Mouse (Mus musculus): ENCODE results near the gene Abhd5. TPM values are rescaled to one million over a fixed set of nuclear protein-coding genes. Genes with fewer than 3 reads are reported as not detected.

Abhd5 gene
- polyA plus RNA-seq, 1 experiment from 2014 or later, result 20.9 TPM

DNA sequence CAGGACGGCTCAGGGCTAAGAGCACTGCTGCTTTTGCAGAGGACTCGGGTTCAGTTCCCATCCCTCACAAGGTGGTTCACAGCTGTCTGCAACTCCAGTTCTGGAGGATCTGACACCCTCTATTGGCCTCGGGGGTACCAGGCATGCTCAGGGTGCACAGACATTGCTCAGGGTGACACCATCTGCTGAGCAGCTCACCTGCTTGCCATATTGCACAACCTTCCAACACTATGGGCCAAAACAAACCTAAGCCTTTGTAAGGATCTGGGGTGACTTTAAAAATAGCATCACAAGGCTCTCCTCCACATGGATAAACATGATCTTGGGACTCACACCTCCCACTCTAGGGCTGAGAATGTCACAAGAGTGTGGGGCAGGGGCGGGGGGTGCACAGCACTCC, 30.8 kb upstream of the Abhd5 start:
- Histone ChIP-seq H3K36me3 (no peaks in the 10 kb centered on the region), H3K9me3 (replicated peaks) (no peaks in the 10 kb centered on the region), H3K27me3 (no peaks in the 10 kb centered on the region), H3K9ac (no peak overlapping the region), H3K4me1 (no peaks in the 10 kb centered on the region), H3K4me2 (no peak overlapping the region), H3K4me3 (replicated peaks) (no peak overlapping the region), H3K27ac (no peak overlapping the region)
- ATAC-seq (replicated peaks; ENCODE audit: low FRiP score), result no peak
- WGBS, result 91% methylated on average over 4 of the region's 4 CpGs

DNA sequence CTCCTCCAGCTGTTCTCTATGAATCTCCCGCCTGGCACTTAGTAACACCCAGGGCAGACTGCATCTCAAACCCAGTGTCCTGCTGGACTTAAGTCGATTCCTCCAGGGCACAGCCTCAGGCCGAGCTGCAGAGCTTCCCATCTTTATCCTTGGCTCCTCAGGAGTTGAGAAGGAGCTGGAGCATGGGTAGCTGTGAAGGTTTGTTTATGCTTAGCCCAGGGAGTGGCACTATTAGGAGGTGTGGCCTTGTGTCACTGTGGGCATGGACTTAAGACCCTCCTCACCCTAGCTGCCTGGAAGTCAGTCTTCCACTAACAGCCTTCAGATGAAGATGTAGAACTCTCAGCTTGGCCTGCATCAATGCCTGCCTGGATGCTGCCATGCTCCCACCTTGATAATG, 29.1 kb upstream of the Abhd5 start:
- no peaks in the 10 kb centered on the region for H3K36me3 ChIP-seq
- WGBS, result 73% methylated on average over 3 of the region's 3 CpGs
- H3K4me3 ChIP-seq (replicated peaks), result no peak overlapping the region
- H3K9ac ChIP-seq, result no peak overlapping the region
- no peaks in the 10 kb centered on the region for H3K4me1 ChIP-seq
- H3K4me2 ChIP-seq, result no peak overlapping the region
- H3K9me3 ChIP-seq (replicated peaks), result no peaks in the 10 kb centered on the region
- ATAC-seq (replicated peaks; ENCODE audit: low FRiP score), result no peak
- H3K27me3 ChIP-seq, result no peaks in the 10 kb centered on the region
- no peak overlapping the region for H3K27ac ChIP-seq

DNA sequence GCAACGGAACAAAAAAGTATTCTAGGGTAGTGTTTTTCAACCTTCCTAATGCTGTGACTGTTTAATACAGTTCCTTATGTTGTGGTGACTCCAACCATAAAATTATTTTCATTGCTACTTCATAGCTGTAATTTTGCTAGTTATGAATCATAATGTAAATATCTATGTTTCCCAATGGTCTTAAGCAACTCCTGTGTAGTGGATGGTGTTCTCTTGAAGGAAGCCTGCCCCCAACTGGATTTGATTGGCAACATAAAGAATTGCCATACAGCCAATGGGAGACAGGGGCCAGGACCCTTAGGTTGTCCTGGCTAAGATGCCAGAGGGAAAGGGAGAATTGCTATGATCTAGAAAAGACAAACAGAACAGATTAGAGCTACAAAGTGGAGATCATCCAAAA, 25.4 kb upstream of the Abhd5 start:
- ATAC-seq (replicated peaks; ENCODE audit: low FRiP score), result no peak
- 92% methylated on average over 1 of the region's 1 CpGs for WGBS
- H3K9ac ChIP-seq, result no peak overlapping the region

DNA sequence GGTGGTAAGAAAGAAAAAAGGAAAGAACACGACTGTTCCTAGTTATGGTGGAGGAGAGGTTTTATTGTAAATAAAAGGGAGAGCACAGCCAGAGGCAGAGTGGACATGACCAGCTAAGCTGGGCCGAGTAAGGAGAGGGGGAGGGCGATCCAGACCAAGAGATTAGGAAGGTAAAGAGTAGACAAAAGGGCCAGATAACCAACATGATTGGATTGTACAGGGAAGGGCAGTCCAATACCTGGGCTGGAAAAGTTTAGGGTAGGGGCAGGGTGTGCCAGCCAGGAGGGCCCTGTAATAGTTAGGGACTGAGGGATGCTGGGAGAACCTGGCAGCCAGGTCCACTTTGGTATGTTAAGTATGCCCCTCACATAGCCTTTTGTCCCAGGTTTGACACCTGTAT, 23.2 kb upstream of the Abhd5 start:
- no peaks in the 10 kb centered on the region for H3K36me3 ChIP-seq
- H3K9me3 ChIP-seq (replicated peaks), result no peaks in the 10 kb centered on the region
- no peak overlapping the region for H3K4me2 ChIP-seq
- 72% methylated on average over 3 of the region's 3 CpGs for WGBS
- H3K4me3 ChIP-seq (replicated peaks), result no peak overlapping the region
- ATAC-seq (replicated peaks; ENCODE audit: low FRiP score), result no peak
- H3K9ac ChIP-seq, result no peak overlapping the region
- no peaks in the 10 kb centered on the region for H3K4me1 ChIP-seq
- no peak overlapping the region for H3K27ac ChIP-seq
- H3K27me3 ChIP-seq, result no peaks in the 10 kb centered on the region

More for the DNA sequence above, 25.4 kb upstream of the Abhd5 start:
- no peak overlapping the region for H3K4me2 ChIP-seq
- H3K27ac ChIP-seq, result no peak overlapping the region
- H3K4me1 ChIP-seq, result no peaks in the 10 kb centered on the region
- no peaks in the 10 kb centered on the region for H3K27me3 ChIP-seq
- no peaks in the 10 kb centered on the region for H3K36me3 ChIP-seq
- H3K9me3 ChIP-seq (replicated peaks), result no peaks in the 10 kb centered on the region
- no peak overlapping the region for H3K4me3 ChIP-seq (replicated peaks)

DNA sequence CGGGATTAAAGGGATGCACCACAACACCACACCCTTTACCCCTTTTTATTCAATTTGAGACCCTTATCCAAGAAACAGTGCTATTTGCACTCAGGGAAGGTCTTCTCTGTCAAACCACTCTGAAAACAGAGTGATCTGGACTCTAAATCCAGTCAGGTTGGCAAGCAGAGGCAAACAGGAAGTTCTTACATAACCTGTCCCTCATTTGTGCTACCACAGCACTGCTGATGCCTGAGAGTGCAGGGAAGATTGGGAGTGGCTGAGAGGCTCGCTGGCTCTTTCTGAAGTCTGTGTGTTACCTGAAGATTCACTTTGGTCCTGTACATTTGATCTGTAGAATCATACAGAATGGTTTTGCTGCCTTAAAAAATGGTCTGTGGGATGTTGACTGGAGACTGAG, 14.7 kb upstream of the Abhd5 start:
- Histone ChIP-seq H3K9me3 (replicated peaks) (no peaks in the 10 kb centered on the region), H3K27me3 (no peaks in the 10 kb centered on the region), H3K9ac (no peak overlapping the region), H3K4me2 (no peak overlapping the region), H3K27ac (no peak overlapping the region), H3K4me1 (no peaks in the 10 kb centered on the region), H3K36me3 (no peaks in the 10 kb centered on the region), H3K4me3 (replicated peaks) (no peak overlapping the region)
- 68% methylated on average over 2 of the region's 2 CpGs for WGBS
- ATAC-seq (replicated peaks; ENCODE audit: low FRiP score), result no peak

DNA sequence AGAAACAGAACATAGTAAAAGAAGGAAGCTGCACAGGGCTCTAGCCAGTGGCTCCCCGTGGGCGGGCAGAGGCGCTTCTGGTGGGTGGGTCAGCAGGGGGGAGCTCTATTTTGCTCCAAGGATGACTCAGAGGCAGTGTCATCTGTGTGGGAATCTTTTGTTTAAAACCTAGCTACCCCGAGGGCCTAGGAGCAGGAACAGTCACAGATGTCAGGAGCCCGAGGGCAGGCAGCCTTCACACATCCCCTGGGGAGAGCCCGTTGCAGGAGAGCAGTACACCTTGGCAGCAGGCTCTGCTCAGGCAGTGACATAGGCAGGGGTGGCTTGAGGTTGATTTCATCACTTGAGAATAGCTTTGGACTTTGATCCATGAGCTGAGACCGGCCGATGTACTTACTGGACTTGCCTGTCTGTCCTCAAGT, 13.9 kb upstream of the Abhd5 start:
- no peak overlapping the region for H3K27ac ChIP-seq
- 48% methylated on average over 8 of the region's 8 CpGs for WGBS
- no peak overlapping the region for H3K4me3 ChIP-seq (replicated peaks)
- no peak for ATAC-seq (replicated peaks; ENCODE audit: low FRiP score)
- H3K4me1 ChIP-seq, result no peaks in the 10 kb centered on the region
- no peaks in the 10 kb centered on the region for H3K9me3 ChIP-seq (replicated peaks)
- no peak overlapping the region for H3K9ac ChIP-seq
- H3K4me2 ChIP-seq, result no peak overlapping the region
- H3K27me3 ChIP-seq, result no peaks in the 10 kb centered on the region
- H3K36me3 ChIP-seq, result no peaks in the 10 kb centered on the region

DNA sequence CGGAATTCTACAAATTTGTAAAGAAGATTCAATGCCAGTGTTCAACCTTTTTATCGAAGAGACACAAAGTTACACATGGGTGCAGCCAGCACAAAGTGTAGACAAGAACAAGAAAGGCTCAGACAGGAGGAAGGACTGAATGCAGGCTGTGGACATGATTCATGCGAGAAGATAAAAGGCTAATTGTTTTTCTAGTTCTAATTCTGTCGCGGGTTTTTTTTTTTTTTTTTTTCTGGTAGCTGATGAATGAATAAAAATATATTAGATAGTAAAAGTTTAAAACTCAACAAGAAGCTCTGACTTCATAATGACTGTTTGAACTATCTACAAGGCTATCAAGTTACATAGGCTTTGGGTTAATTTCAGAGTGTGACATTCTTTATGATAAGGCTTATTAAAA, 11.4 kb upstream of the Abhd5 start:
- Histone ChIP-seq H3K27ac (no peak overlapping the region), H3K9me3 (replicated peaks) (no peaks in the 10 kb centered on the region), H3K36me3 (no peaks in the 10 kb centered on the region), H3K4me2 (no peak overlapping the region), H3K4me1 (no peaks in the 10 kb centered on the region), H3K27me3 (no peaks in the 10 kb centered on the region), H3K9ac (no peak overlapping the region), H3K4me3 (replicated peaks) (no peak overlapping the region)
- 50% methylated on average over 5 of the region's 5 CpGs for WGBS
- ATAC-seq (replicated peaks; ENCODE audit: low FRiP score), result no peak

DNA sequence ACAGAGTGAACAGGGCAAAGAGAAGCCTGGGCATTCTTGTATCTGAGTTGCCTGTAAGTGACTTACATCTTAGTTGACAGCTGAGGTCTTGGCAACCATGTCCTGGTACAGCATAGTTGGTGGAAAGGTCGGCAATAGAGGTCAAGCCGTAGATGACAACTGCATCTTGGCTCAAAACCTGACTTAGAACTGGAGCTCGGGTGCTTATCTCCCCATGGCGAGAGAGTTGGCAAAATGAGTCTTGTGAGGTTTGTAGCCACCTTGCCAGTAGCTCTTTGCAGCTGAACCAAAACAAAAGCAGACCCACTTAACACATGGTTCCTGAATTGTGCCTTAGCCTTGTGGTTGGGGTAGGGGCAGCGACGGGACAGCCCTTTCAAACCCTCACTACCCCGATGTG, 8.0 kb upstream of the Abhd5 start:
- H3K36me3 ChIP-seq, result no peaks in the 10 kb centered on the region
- no peak overlapping the region for H3K9ac ChIP-seq
- H3K27ac ChIP-seq, result no peak overlapping the region
- no peak overlapping the region for H3K4me3 ChIP-seq (replicated peaks)
- no peak for ATAC-seq (replicated peaks; ENCODE audit: low FRiP score)
- no peaks in the 10 kb centered on the region for H3K27me3 ChIP-seq
- H3K4me1 ChIP-seq, result no peaks in the 10 kb centered on the region
- WGBS, result 84% methylated on average over 7 of the region's 7 CpGs
- H3K4me2 ChIP-seq, result no peak overlapping the region
- no peaks in the 10 kb centered on the region for H3K9me3 ChIP-seq (replicated peaks)

DNA sequence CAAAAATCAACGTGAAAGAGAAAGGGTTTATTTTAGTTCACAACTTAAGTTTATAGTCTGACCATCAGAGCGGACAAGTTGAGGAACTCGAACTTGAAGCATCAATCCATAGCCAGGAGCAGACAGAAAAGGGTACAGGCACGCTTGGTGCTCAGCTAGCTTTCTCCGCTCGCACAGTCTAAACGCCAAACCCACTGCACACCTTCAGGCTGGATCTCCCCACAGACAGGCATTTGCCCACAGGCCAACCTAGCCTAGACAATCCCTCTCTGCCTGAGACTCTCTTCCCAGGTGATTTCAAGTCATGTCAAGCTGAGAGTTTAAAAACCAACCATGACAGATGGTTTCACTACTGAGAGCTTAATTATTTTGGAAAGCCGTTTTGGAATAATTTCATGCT, 6.8 kb upstream of the Abhd5 start:
- ATAC-seq (replicated peaks; ENCODE audit: low FRiP score), result no peak
- Histone ChIP-seq H3K4me1 (no peaks in the 10 kb centered on the region), H3K9ac (no peak overlapping the region), H3K27ac (no peak overlapping the region), H3K27me3 (no peaks in the 10 kb centered on the region), H3K4me3 (replicated peaks) (no peak overlapping the region), H3K4me2 (no peak overlapping the region), H3K9me3 (replicated peaks) (no peaks in the 10 kb centered on the region), H3K36me3 (no peaks in the 10 kb centered on the region)
- 86% methylated on average over 8 of the region's 8 CpGs for WGBS

DNA sequence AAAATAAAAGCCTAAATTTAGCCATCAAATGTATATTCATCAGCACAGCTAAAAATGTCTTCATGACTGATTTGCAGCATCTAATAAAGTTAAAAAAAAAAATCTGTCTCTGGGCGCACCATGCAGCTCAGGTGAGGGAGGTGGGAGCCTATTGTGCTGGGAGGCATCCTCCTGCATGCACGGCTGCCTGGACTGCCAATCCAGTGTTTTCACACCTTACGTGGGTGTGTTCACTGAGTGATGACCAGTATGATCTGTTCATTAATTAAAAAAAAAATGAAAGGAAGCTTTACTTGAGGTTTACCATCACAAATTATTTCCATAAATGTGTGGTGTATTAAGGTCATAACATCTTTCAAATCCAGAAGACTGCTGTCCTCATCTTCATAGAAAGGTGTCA, 6.1 kb upstream of the Abhd5 start:
- Histone ChIP-seq H3K4me2 (no peak overlapping the region), H3K36me3 (no peaks in the 10 kb centered on the region), H3K4me1 (no peaks in the 10 kb centered on the region), H3K9me3 (replicated peaks) (no peaks in the 10 kb centered on the region), H3K27ac (no peak overlapping the region), H3K9ac (no peak overlapping the region), H3K27me3 (no peaks in the 10 kb centered on the region), H3K4me3 (replicated peaks) (no peak overlapping the region)
- 78% methylated on average over 3 of the region's 3 CpGs for WGBS
- no peak for ATAC-seq (replicated peaks; ENCODE audit: low FRiP score)

DNA sequence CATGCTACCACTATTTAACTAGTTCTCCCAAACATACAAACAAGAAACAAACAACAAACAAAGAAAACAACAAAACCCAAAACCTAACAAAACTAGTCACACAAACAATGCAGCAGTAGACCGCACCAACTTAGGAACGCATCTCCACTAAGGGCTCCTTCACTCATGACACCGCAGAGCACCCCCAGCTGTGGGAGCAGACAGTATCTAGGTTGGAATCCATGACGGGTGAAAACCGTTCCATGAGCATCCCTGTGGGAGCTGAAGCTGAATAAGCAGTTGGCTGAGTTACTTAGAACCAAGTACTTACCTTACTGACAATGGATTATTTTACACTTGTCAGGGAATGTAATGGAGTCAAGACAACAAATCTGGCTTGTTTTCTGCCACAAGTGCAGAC, 5.3 kb upstream of the Abhd5 start:
- H3K9me3 ChIP-seq (replicated peaks), result no peaks in the 10 kb centered on the region
- H3K4me3 ChIP-seq (replicated peaks), result no peak overlapping the region
- H3K4me2 ChIP-seq, result no peak overlapping the region
- no peaks in the 10 kb centered on the region for H3K4me1 ChIP-seq
- 83% methylated on average over 5 of the region's 5 CpGs for WGBS
- no peaks in the 10 kb centered on the region for H3K27me3 ChIP-seq
- ATAC-seq (replicated peaks; ENCODE audit: low FRiP score), result no peak
- no peaks in the 10 kb centered on the region for H3K36me3 ChIP-seq
- H3K27ac ChIP-seq, result no peak overlapping the region
- no peak overlapping the region for H3K9ac ChIP-seq

DNA sequence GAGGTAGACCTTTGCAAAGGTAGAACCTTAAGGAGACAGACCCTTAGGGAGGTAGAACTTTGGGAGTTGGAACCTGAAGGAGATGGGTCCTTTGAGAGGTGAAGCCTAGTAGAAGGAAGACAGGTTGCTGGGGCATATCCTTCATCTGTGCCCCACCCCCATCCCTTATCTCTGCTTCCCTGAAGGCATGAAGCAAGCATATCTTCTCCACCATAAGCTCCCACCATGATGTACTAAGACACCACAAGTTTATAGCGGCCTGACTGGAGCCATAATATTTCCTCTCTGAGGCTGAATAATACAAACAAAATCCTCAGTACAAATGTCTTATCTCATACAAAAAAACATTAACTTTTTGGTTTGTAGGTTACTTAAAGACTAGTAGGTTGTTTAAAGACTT, 3.5 kb upstream of the Abhd5 start:
- ATAC-seq (replicated peaks; ENCODE audit: low FRiP score), result no peak
- Histone ChIP-seq H3K9ac (no peak overlapping the region), H3K4me3 (replicated peaks) (no peak overlapping the region), H3K4me2 (no peak overlapping the region), H3K9me3 (replicated peaks) (no peaks in the 10 kb centered on the region), H3K36me3 (no peaks in the 10 kb centered on the region), H3K27me3 (no peaks in the 10 kb centered on the region), H3K4me1 (0 out of 2 replicates have a peak, but pooled peaks cover 3% of the 10 kb centered on the region), H3K27ac (no peak overlapping the region)
- WGBS, result 83% methylated on average over 1 of the region's 1 CpGs

DNA sequence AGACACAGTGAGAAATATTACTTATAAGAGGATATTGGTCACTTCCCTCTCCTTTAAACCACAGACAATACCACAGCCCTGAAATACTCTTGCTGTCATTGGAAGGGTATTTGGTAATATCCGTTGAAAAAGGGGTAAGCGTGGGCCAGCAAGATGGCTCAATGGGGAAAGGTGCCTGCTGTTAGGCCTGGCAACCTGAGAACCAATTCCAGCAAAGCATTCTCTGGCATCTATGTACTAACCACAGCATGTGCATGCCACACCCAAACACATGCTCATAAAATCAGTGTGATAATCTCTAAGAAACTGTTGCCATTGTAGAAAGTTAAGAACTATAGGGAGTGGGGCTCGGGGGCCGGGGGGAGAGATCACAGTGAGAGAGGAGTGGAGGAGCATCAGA, 2.1 kb upstream of the Abhd5 start:
- 91% methylated on average over 4 of the region's 4 CpGs for WGBS
- Histone ChIP-seq H3K9ac (no peak overlapping the region), H3K4me1 (0 out of 2 replicates have a peak, but pooled peaks cover 3% of the 10 kb centered on the region), H3K27ac (no peak overlapping the region), H3K27me3 (no peaks in the 10 kb centered on the region), H3K9me3 (replicated peaks) (no peaks in the 10 kb centered on the region), H3K36me3 (no peaks in the 10 kb centered on the region), H3K4me3 (replicated peaks) (no peak overlapping the region), H3K4me2 (no peak overlapping the region)
- ATAC-seq (replicated peaks; ENCODE audit: low FRiP score), result no peak

Measured in kidney, embryonic 15.5 days (tissue).